Mouse (Mus musculus): Measurements from ENCODE around the gene 3110040M04Rik. TPM values are rescaled to one million over a fixed set of nuclear protein-coding genes. Genes with fewer than 3 reads are reported as not detected.
"Not testable (repeated sequence)": the region's sequence is repeated elsewhere in the genome, so short reads cannot be mapped to it uniquely, and the experiment has no call there.

3110040M04Rik gene
- 0.13 and 0.19 TPM in 2 replicates for polyA plus RNA-seq (2012; rRNA removed)

DNA sequence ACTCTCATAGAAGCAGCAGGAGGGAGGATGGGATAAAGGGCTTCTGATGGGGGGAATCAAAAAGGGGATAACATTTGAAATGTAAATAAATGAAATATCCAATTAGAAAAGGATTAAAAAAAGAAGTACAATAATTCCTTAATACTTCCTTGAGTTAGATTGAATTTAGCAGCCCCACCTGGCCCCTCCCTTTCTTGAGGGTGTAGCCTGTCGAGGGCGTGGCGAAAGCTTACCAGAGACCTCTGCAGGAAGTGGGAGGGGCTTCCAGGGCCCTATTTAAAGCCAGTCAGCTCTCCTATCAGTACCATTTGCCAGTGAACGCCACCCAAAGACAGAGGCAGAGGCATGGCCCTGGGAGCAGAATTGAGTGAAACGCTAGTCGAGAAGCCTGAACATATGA is at the start of gene 3110040M04Rik:
3110040M04Rik (plus strand) TSS at position 304 of the 400 bp plus-strand sequence.
- H3K27ac ChIP-seq (ENCODE audit: insufficient read depth, low read depth, low read length); H3K4me3 ChIP-seq (ENCODE audit: insufficient read depth, low read depth, low read length); H3K27me3 ChIP-seq (replicated peaks; ENCODE audit: control insufficient read depth, insufficient read depth, low read length); DNase-seq; H3K36me3 ChIP-seq (ENCODE audit: control insufficient read depth, insufficient read depth, low read length); H3K4me1 ChIP-seq (ENCODE audit: control insufficient read depth, insufficient read depth, low read length): not testable (repeated sequence)
- no CpG with 5 or more reads among the region's 6 CpGs for WGBS

DNA sequence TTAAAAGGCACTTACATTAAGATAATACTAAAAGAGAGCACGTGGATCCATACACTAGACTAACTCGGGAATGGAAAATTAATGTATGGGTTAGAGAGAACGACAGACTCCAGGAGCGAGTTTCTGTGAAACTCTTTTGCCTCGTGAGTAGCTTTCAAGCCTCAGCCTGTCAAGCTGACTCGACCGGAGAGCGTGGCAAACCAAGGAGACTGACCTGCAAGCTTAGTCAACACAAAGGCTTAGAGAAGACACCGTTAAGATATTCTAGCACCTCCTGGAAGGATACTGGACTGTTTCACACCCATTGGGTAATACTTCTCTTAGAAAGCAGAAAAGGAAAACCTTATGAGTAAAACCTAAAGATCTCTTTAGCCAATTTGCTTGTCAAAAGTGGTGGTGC is 49.8 kb upstream of the 3110040M04Rik start:
- WGBS = 51% methylated on average over 9 of the region's 9 CpGs
- H3K27me3 ChIP-seq (replicated peaks; ENCODE audit: control insufficient read depth, insufficient read depth, low read length); H3K36me3 ChIP-seq (ENCODE audit: control insufficient read depth, insufficient read depth, low read length): not testable (repeated sequence)
- peak; percentile 55 for DNase-seq
- H3K4me1 ChIP-seq (ENCODE audit: control insufficient read depth, insufficient read depth, low read length) = peaks cover 30% of the 10 kb centered on the region; the same call in 1 of the 2 replicates
- peak overlapping the region; percentile 58 for H3K4me3 ChIP-seq (ENCODE audit: insufficient read depth, low read depth, low read length)
- H3K27ac ChIP-seq (ENCODE audit: insufficient read depth, low read depth, low read length) = peak overlapping the region; percentile 99

DNA sequence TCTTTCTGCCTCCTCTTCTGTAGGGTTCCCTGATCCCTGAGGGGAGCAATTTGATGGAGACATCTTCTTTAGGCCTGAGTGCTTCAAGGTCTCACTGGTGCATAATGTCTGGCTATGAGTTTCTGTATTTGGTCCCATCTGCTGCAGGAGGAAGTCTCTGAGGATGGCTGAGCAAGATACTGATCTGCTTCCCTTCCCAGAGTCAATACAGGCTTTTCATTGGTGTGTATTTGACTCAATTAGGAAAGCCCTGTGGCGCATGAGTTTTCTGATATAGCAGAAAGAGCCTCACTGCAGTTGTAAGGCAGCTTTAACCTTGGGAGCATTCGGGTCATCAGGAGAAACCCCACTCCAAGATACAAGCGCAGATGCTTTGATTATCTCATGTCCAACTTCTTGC is 47.8 kb upstream of the 3110040M04Rik start:
- no peak for DNase-seq
- Histone ChIP-seq H3K4me3 (ENCODE audit: insufficient read depth, low read depth, low read length) (no peak overlapping the region), H3K27ac (ENCODE audit: insufficient read depth, low read depth, low read length) (peak overlapping the region; percentile 80), H3K36me3 (ENCODE audit: control insufficient read depth, insufficient read depth, low read length) (peaks cover 2% of the 10 kb centered on the region; the same call in 1 of the 2 replicates), H3K27me3 (replicated peaks; ENCODE audit: control insufficient read depth, insufficient read depth, low read length) (no peaks in the 10 kb centered on the region), H3K4me1 (ENCODE audit: control insufficient read depth, insufficient read depth, low read length) (peaks cover 34% of the 10 kb centered on the region; the same call in 1 of the 2 replicates)
- TF ChIP-seq POLR2A (IDR thresholded peaks at IDR 0.05; ENCODE audit: low read depth, low read length) (no peak), CTCF (conservative IDR thresholded peaks at IDR 0.05; ENCODE audit: insufficient read depth, insufficient read length, low read depth, low read length) (no peak)
- WGBS = 97% methylated on average over 3 of the region's 3 CpGs

DNA sequence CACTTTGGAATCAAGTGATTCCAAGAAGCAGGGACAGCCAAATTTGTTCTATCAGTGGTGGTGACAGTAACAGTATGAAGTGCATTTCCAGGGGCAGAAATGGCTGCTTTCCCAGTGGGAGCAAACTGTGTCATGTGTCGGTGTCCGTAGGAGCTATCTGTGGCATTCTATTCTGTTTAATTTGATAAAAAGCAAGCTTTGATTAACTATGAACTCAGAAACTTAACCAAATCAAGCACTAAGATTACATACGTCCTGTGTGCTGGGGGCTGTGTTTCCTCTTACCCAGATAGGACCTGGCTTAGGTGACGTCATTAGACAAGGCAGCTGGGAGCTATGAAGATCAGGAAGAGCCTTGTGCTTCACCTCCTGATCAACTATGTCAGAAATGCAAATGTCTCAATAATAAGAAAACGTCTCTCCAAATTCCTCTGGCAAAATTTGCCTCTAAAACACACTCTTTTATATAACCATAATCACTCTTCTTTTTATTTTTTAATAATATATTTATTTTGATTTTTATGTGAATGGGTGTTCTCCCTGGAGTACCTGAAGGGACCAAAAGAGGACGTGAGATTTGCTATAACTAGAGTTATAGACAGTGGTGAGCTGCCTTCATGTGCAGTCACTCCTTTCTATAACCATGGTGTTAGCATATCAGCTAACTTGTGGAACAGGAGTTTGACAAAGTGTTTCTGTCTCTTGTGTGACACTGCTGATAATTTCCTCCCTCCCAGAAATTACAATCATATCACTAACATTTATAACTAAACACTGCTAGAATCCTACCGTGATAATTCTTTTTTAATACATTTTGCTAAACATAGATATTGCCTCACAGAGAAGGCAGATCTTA is 46.9 kb upstream of the 3110040M04Rik start:
- peaks cover 29% of the 10 kb centered on the region; the same call in 1 of the 2 replicates for H3K4me1 ChIP-seq (ENCODE audit: control insufficient read depth, insufficient read depth, low read length)
- TF ChIP-seq POLR2A (IDR thresholded peaks at IDR 0.05; ENCODE audit: low read depth, low read length) (no peak), CTCF (conservative IDR thresholded peaks at IDR 0.05; ENCODE audit: insufficient read depth, insufficient read length, low read depth, low read length) (no peak)
- no peaks in the 10 kb centered on the region for H3K27me3 ChIP-seq (replicated peaks; ENCODE audit: control insufficient read depth, insufficient read depth, low read length)
- DNase-seq = no peak
- peaks cover 2% of the 10 kb centered on the region; the same call in 1 of the 2 replicates for H3K36me3 ChIP-seq (ENCODE audit: control insufficient read depth, insufficient read depth, low read length)
- WGBS = 68% methylated on average over 7 of the region's 7 CpGs
- H3K4me3 ChIP-seq (ENCODE audit: insufficient read depth, low read depth, low read length) = no peak overlapping the region
- 0 out of 2 replicates have a peak overlapping the region, but pooled peaks have one; percentile 58 for H3K27ac ChIP-seq (ENCODE audit: insufficient read depth, low read depth, low read length)

DNA sequence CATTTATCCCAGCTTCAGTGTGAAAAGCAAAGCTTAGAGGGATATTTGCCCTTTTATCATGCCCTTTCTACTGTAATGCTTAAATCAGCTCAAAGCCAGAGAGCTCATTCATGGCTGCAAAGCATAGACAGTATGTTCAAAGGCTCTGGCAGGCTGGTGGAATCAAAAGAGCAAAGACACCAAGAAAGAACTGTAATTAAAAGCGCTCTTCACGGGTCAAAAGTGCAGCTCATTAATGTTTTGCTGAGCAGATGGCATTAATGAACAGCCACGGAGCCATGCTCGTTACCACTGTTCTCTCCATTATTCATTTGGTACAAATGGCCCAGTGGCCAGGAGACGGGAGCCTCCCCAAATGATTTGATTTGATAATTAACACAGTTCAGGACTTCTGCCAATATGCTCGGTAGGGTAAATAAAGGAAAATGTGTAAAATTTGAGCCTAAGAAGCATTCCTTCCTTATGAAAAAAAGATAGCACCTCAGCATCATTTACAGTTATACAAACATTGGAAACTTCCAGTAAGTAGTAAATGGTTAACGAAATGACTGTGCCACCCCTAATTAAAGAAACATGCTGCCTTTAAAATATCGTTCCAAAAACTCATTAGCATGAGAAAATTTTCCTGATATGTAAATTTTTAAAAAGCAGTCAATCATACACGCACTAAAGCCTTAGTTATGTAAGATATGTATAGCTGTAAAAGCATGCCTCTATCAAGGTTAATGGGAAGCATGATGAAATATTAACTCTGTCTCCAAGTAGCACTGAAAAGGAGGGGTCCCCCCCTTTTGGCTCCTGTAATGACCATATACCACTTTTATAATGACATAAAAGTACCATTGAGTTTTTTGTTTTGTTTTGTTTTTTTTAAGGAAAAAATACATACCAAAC is 45.7 kb upstream of the 3110040M04Rik start:
- H3K27me3 ChIP-seq (replicated peaks; ENCODE audit: control insufficient read depth, insufficient read depth, low read length) = no peaks in the 10 kb centered on the region
- peaks cover 24% of the 10 kb centered on the region; the same call in 1 of the 2 replicates for H3K4me1 ChIP-seq (ENCODE audit: control insufficient read depth, insufficient read depth, low read length)
- TF ChIP-seq POLR2A (IDR thresholded peaks at IDR 0.05; ENCODE audit: low read depth, low read length) = no peak
- TF ChIP-seq CTCF (conservative IDR thresholded peaks at IDR 0.05; ENCODE audit: insufficient read depth, insufficient read length, low read depth, low read length) = no peak
- no peak overlapping the region for H3K4me3 ChIP-seq (ENCODE audit: insufficient read depth, low read depth, low read length)
- H3K36me3 ChIP-seq (ENCODE audit: control insufficient read depth, insufficient read depth, low read length) = no peaks in the 10 kb centered on the region
- peak overlapping the region; percentile 99 for H3K27ac ChIP-seq (ENCODE audit: insufficient read depth, low read depth, low read length)
- DNase-seq = peak; percentile 94
- WGBS = 24% methylated on average over 9 of the region's 9 CpGs

DNA sequence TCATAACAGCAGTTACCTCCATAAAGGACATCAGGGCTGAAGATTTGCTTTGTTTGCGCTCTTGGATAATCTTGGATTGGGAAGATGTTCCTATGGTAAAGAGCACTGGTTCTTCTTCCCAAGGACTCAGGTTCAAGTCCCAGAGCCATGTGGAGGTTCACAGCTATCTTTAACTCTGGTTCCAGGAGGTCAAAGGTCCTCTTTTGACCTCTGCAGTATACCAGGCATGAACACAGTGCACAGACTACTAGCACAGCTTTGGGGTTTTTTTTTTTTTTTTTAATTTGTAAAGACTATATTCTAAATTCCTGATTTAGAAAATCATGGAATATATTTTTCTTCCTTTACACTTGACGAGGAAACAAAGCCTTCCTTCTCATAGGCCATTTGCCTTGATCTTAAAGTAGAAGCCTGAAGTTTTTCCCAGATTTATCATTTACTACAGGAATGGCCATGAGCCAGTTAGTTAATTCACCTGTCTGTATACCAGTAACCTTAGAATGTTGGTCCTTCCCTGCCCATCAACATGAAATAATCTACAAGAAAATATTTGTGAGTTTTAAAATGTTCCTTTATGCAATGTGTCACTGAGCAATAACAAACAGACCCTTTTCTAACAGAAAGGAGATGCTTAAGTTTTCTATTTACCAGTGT is 44.9 kb upstream of the 3110040M04Rik start:
- Histone ChIP-seq H3K27me3 (replicated peaks; ENCODE audit: control insufficient read depth, insufficient read depth, low read length) (no peaks in the 10 kb centered on the region), H3K4me3 (ENCODE audit: insufficient read depth, low read depth, low read length) (no peak overlapping the region), H3K27ac (ENCODE audit: insufficient read depth, low read depth, low read length) (peak overlapping the region; percentile 99), H3K4me1 (ENCODE audit: control insufficient read depth, insufficient read depth, low read length) (peaks cover 20% of the 10 kb centered on the region; the same call in 1 of the 2 replicates), H3K36me3 (ENCODE audit: control insufficient read depth, insufficient read depth, low read length) (no peaks in the 10 kb centered on the region)
- TF ChIP-seq CTCF (conservative IDR thresholded peaks at IDR 0.05; ENCODE audit: insufficient read depth, insufficient read length, low read depth, low read length) (no peak), POLR2A (IDR thresholded peaks at IDR 0.05; ENCODE audit: low read depth, low read length) (no peak)
- DNase-seq = peak; percentile 76
- 69% methylated on average over 2 of the region's 2 CpGs for WGBS

Measured in kidney, adult 2 months (tissue).